Mouse (Mus musculus): Measurements from ENCODE around the gene Arhgef3.

DNA sequence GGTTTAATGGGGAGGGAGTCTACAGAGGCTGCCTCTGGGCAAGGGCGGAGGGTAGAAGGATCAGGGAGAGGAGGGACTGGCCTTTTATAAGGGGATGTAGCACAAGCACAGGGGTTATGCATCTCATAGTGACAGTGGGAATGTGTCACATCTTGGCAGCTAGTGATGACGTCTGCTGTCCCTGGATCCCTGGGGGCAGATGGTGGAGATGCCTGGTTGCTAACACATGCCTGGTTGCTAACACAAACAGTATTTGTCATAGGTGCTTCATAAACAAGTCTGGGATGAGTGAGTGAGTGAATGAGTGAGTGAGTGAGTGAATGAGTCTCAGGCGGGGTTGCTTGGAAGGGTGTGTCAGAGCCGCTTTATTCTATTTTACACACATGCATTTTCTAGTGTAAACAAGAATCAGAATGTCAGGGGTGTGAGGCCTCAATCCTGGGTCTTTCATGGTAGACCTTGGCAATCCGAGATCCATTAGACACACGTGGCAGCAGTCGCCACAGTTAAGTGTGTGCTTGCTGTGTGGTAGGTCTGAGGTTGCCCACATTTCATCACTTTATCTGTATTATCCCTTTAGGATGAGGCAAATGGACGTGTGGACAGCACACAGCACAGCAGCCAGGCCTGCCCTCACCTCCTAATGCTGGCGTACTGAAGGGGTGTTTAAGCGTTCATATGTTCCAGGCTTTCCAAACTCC, 156.8 kb downstream of the Arhgef3 start:
- no peak for TF ChIP-seq CTCF (IDR thresholded peaks at IDR 0.05)
- TF ChIP-seq EP300 (IDR thresholded peaks at IDR 0.05): 0 out of 2 replicates have a peak, but pooled peaks have one; percentile 24

Measured in lung, postnatal 0 days (tissue).